Mouse (Mus musculus) heart, embryonic 16.5 days (tissue): ENCODE results near the gene T. TPM values are rescaled to one million over a fixed set of nuclear protein-coding genes. Genes with fewer than 3 reads are reported as not detected.

Experiments used
- ATAC-seq: fragments of 200-750 bp; cut with Nextera tagmentation; replicated peaks from 2 replicates; pipeline ENCODE4 v1.8.0; 2017; ENCODE audit warnings: moderate number of reproducible peaks; ENCODE audit not compliant: insufficient read depth, low FRiP score; ENCODE audit errors: extremely low read depth
- H3K27ac ChIP-seq: fragments of 300-500 bp; sonication (generic); 2 replicates; pipeline ENCODE4 v1.5.1; 2014; ENCODE audit warnings: mild to moderate bottlenecking, low read length, control low read depth, moderate library complexity
- H3K27me3 ChIP-seq: fragments of 300-500 bp; sonication (generic); 2 replicates; pipeline ENCODE4 v1.6.1; 2014; ENCODE audit warnings: low read length, mixed read lengths; ENCODE audit not compliant: control insufficient read depth, insufficient read depth
- H3K36me3 ChIP-seq: fragments of 300-500 bp; sonication (generic); 2 replicates; pipeline ENCODE4 v1.6.1; 2014; ENCODE audit not compliant: control insufficient read depth, insufficient read depth
- H3K4me1 ChIP-seq: fragments of 300-500 bp; sonication (generic); 2 replicates; pipeline ENCODE4 v1.6.1; 2014; ENCODE audit warnings: low read length, mixed read lengths; ENCODE audit not compliant: control insufficient read depth, insufficient read depth
- H3K4me2 ChIP-seq: fragments of 300-500 bp; sonication (generic); 2 replicates; pipeline ENCODE4 v1.6.1; 2014; ENCODE audit warnings: low read depth, mild to moderate bottlenecking, control low read depth, low read length
- H3K4me3 ChIP-seq: fragments of 300-500 bp; sonication (generic); 2 replicates; pipeline ENCODE4 v1.5.1; 2014; ENCODE audit warnings: mild to moderate bottlenecking, control low read depth, low read length
- H3K9ac ChIP-seq: fragments of 300-500 bp; sonication (generic); 2 replicates; pipeline ENCODE4 v1.6.1; 2014; ENCODE audit warnings: low read length, control low read depth
- H3K9me3 ChIP-seq: fragments of 300-500 bp; sonication (generic); replicated peaks from 2 replicates; pipeline ENCODE4 v1.6.1; 2016; ENCODE audit warnings: low read length; ENCODE audit not compliant: control insufficient read depth
- WGBS: fragments of 180-500 bp; shearing (Covaris S2); extraction: QIAGEN DNeasy Blood & Tissue Kit; methylation state at CpG from one replicate; pipeline ENCODE4 v1.1.7; 2014; 5-methylcytosine and 5-hydroxymethylcytosine counted together
- polyA plus RNA-seq: library from polyadenylated mRNA; unstranded; fragments of >200 nt; fragmentation: Nextera tagmentation; extraction: Ambion mirVana; gene quantifications from 2 replicates; pipeline ENCODE4 v1.2.1, GENCODE M21; 2015

The T gene
- polyA plus RNA-seq, 1 experiment from 2014 or later, result 0.35 TPM

DNA sequence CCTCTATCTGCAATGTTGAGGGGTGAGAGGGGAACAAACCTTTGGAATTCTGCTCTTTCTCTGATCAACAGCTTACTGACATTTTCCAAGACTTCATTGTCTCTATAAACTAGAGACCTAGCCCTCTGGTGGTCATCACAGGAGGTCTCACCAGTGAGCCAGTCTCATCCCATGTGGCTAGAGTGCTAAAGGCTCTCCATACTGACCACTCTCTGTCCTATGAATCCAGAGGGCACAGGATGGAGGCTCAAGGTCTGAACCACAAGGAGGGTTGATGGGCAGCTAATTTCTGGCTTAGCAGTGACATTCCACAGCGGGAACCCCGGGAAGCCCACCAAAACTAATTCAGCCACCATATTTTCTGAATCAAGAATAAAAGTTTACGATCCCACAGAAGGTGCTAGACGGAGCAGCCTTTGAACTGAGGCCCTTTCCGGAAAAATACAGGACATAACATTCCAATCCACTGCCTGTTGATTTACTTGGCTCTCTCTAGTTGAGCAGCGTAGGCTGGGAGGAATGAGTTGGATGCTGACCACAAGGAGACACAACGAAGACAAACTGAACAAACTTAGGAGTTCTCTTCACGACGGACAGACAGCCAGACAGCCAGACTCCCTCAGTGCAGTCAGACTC lies 45.4 kb downstream of the T start:
- WGBS, result 83% methylated on average over 9 of the region's 9 CpGs
- Histone ChIP-seq H3K27ac (no peak overlapping the region), H3K4me1 (no peaks in the 10 kb centered on the region), H3K9me3 (0 out of 2 replicates have a peak, but pooled peaks cover 2% of the 10 kb centered on the region), H3K9ac (no peak overlapping the region), H3K4me3 (no peak overlapping the region), H3K36me3 (no peaks in the 10 kb centered on the region), H3K4me2 (no peak overlapping the region), H3K27me3 (no peaks in the 10 kb centered on the region)
- no peak for ATAC-seq

DNA sequence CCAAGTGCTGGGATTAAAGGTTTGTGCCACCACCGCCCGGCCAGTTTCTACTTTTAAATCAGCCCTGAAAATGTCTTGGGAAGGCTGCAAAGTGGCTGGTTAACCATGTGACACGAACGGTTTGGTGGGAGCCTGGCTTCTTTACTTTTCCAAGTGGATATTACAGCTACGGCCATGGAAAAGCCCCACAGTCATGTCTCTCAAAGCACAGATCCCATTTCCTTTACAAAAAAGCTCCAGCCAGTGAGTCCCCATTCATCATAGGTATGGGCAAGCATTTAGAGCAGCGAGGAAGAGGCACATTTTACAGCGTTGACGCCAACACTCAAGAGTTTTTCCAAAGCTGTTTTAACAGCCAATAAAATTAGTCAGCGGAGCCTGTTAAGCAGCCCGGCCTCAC lies 47.6 kb downstream of the T start:
- Histone ChIP-seq H3K9ac (no peak overlapping the region), H3K4me2 (no peak overlapping the region), H3K27ac (no peak overlapping the region), H3K9me3 (0 out of 2 replicates have a peak, but pooled peaks cover 2% of the 10 kb centered on the region), H3K4me3 (no peak overlapping the region), H3K36me3 (no peaks in the 10 kb centered on the region), H3K27me3 (no peaks in the 10 kb centered on the region), H3K4me1 (no peaks in the 10 kb centered on the region)
- ATAC-seq, result no peak
- WGBS, result 80% methylated on average over 10 of the region's 10 CpGs

DNA sequence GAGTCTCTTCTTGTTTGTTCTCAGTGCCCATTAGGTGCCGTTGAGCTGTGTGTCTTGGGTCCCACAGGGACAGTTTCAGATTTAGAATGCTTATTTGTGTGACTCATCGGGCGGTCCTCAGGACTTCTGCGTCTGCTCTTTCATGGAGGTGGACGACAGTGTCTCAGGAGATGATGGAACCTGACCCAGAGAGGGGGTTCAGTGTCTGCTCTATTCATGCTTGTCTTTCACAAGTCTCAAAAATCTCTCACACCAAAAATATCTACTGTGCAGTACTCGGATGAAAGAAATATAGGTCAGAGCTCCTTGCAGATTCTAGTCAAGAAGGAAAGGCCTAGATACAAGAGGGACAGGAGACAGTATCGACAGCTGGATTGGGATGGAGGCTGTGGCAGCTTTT lies 48.7 kb downstream of the T start:
- no peak overlapping the region for H3K4me3 ChIP-seq
- WGBS, result 71% methylated on average over 7 of the region's 7 CpGs
- H3K4me1 ChIP-seq, result no peaks in the 10 kb centered on the region
- no peak overlapping the region for H3K9ac ChIP-seq
- ATAC-seq, result no peak
- H3K36me3 ChIP-seq, result no peaks in the 10 kb centered on the region
- H3K9me3 ChIP-seq, result 0 out of 2 replicates have a peak, but pooled peaks cover 2% of the 10 kb centered on the region
- H3K4me2 ChIP-seq, result no peak overlapping the region
- no peak overlapping the region for H3K27ac ChIP-seq
- H3K27me3 ChIP-seq, result no peaks in the 10 kb centered on the region

DNA sequence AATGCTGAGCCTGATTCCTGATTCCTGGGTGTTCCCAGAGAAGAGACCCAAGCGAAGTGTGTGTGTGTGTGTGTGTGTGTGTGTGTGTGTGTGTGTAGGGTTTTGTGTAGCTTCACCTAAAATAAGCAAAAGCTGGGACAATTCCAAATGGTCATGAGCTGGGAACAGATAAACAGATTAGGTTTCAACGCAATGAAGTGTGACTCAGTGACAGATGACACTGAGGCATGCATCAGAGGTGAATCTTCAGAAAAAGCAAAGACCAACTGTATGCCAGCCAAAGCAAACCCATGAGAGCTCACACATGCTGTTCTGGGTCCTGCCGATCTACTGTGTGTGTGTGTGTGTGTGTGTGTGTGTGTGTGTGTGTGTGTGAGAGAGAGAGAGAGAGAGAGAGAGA lies 50.0 kb downstream of the T start:
- no peak overlapping the region for H3K27ac ChIP-seq
- H3K4me2 ChIP-seq, result no peak overlapping the region
- no peaks in the 10 kb centered on the region for H3K27me3 ChIP-seq
- no peaks in the 10 kb centered on the region for H3K36me3 ChIP-seq
- H3K9me3 ChIP-seq, result no peaks in the 10 kb centered on the region
- no peak overlapping the region for H3K4me3 ChIP-seq
- no peak for ATAC-seq
- no peak overlapping the region for H3K9ac ChIP-seq
- 53% methylated on average over 3 of the region's 3 CpGs for WGBS
- H3K4me1 ChIP-seq, result no peaks in the 10 kb centered on the region

DNA sequence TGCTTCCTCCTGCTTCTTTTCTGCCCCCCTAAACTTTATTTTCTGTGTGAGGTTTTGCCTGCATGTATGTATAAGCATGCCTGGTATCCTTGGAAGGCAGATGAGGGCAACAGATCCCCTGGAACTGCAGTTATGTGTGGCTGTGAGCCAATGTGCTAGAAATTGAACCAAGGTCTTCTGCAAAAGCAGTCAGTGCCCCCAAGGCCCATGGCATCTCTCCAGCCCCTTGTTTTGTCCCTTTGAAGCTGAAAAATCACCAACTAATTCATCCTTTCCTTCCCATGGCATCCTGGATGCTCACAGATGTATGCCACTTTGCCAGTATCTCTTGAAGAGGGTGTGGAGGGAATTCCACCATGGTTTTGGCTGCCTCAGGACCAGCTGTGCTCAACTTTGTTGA lies 50.9 kb downstream of the T start:
- no peaks in the 10 kb centered on the region for H3K9me3 ChIP-seq
- H3K9ac ChIP-seq, result no peak overlapping the region
- no peak for ATAC-seq
- no peaks in the 10 kb centered on the region for H3K4me1 ChIP-seq
- no peaks in the 10 kb centered on the region for H3K27me3 ChIP-seq
- no peak overlapping the region for H3K27ac ChIP-seq
- no peak overlapping the region for H3K4me2 ChIP-seq
- no peak overlapping the region for H3K4me3 ChIP-seq
- H3K36me3 ChIP-seq, result no peaks in the 10 kb centered on the region

DNA sequence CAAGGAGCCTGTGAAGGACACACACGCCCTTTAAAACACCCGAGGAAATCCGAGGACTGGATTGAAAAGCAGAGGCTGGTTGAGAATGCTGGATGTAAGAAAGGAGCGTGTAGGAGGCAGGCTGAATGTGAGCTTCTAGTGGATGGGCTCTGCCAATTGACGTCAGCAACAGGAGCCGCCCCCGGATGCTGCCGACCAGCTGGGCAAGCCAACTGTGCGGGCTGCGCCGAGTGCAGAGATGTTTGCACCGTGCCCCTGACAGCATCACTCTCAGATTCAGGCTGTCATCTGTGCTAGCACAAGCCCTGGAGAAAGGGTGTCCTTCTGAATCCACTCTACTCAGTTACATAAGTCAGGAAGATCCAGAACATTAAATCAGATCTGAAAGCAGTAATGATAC lies 53.6 kb downstream of the T start:
- Histone ChIP-seq H3K9me3 (no peaks in the 10 kb centered on the region), H3K27ac (no peak overlapping the region), H3K4me2 (no peak overlapping the region), H3K4me1 (no peaks in the 10 kb centered on the region), H3K9ac (no peak overlapping the region), H3K27me3 (no peaks in the 10 kb centered on the region), H3K36me3 (no peaks in the 10 kb centered on the region), H3K4me3 (no peak overlapping the region)
- no peak for ATAC-seq
- WGBS, result 39% methylated on average over 12 of the region's 12 CpGs

DNA sequence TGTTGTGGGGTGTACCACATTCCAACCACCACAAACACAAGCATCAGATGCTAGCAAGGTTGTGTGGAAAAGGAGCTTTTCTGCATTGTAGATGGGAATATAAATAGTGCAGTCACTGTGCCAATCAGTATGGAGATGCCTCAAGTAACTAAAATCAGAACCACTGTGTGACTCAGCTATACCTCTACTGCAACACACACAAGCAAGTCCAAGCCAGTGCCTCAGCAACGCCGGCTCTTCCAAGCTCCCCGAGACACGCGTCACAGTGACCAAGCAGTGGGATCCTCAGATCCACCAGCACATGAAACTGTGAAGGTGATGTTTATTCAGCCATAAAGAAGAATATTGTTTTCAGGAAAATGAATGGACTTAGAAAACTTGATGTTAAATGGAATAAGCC lies 56.7 kb downstream of the T start:
- ATAC-seq, result no peak
- Histone ChIP-seq H3K4me3 (no peak overlapping the region), H3K27ac (no peak overlapping the region), H3K9ac (no peak overlapping the region), H3K27me3 (no peaks in the 10 kb centered on the region), H3K4me1 (no peaks in the 10 kb centered on the region), H3K36me3 (no peaks in the 10 kb centered on the region), H3K4me2 (no peak overlapping the region), H3K9me3 (no peaks in the 10 kb centered on the region; the same call in 1 of the 2 replicates)
- 82% methylated on average over 5 of the region's 5 CpGs for WGBS

Other genes with a start within 250 kb of the T start
- gene Ccr6, start 198.4 kb upstream of the T start, polyA plus RNA-seq, result 0.46 and 0.64 TPM in 2 replicates
- 335 and 353 TPM in 2 replicates for gene Mpc1, start 151.5 kb upstream of the T start, polyA plus RNA-seq
- 53.6 and 61.0 TPM in 2 replicates for gene Sft2d1, start 123.3 kb upstream of the T start, polyA plus RNA-seq
- 0.21 and 0.30 TPM in 2 replicates for gene Prr18, start 97.0 kb upstream of the T start, polyA plus RNA-seq
- gene T2, start 78.4 kb upstream of the T start, polyA plus RNA-seq, result 1.3 and 2.3 TPM in 2 replicates
- gene Pde10a, start 90.9 kb downstream of the T start, polyA plus RNA-seq, result 1.1 and 1.9 TPM in 2 replicates
- gene Gm17087, start 132.5 kb downstream of the T start, polyA plus RNA-seq, result not detected in 2 replicates